Mouse (Mus musculus): ENCODE data around the gene Fry. TPM values are rescaled to one million over a fixed set of nuclear protein-coding genes. Genes with fewer than 3 reads are reported as not detected.

Fry gene
- polyA plus RNA-seq, 1 experiment from 2014 or later = 8.8 TPM

- Histone ChIP-seq H3K4me1 (ENCODE audit: control insufficient read depth, insufficient read depth, low read length) (no peaks in the 10 kb centered on the region), H3K4me2 (no peak overlapping the region), H3K27me3 (ENCODE audit: control insufficient read depth, insufficient read depth, low read length) (no peaks in the 10 kb centered on the region), H3K9me3 (ENCODE audit: control insufficient read depth, low read length) (no peaks in the 10 kb centered on the region), H3K36me3 (ENCODE audit: control insufficient read depth, insufficient read depth, low read length) (no peaks in the 10 kb centered on the region), H3K9ac (ENCODE audit: low read length) (no peak overlapping the region), H3K27ac (ENCODE audit: low read depth, low read length) (no peak overlapping the region), H3K4me3 (ENCODE audit: low read depth, low read length) (no peak overlapping the region)
- ATAC-seq (ENCODE audit: low FRiP score) (no peak), DNase-seq (ENCODE audit: low spot score, missing footprints) (no peak)
- 58% methylated on average over 1 of the region's 1 CpGs for WGBS
These were observed 333.7 kb downstream of the Fry start for GRCm38 (mm10) chr5:150452004-150452626.

GRCm38 (mm10) chr5:150452671-150453070 is 334.2 kb downstream of the Fry start:
- DNase-seq (ENCODE audit: low spot score, missing footprints) (no peak), ATAC-seq (ENCODE audit: low FRiP score) (no peak)
- H3K4me1 ChIP-seq (ENCODE audit: control insufficient read depth, insufficient read depth, low read length) = no peaks in the 10 kb centered on the region
- H3K9ac ChIP-seq (ENCODE audit: low read length) = no peak overlapping the region
- H3K9me3 ChIP-seq (ENCODE audit: control insufficient read depth, low read length) = no peaks in the 10 kb centered on the region
- H3K36me3 ChIP-seq (ENCODE audit: control insufficient read depth, insufficient read depth, low read length) = no peaks in the 10 kb centered on the region
- H3K4me2 ChIP-seq = no peak overlapping the region
- no peaks in the 10 kb centered on the region for H3K27me3 ChIP-seq (ENCODE audit: control insufficient read depth, insufficient read depth, low read length)
- H3K4me3 ChIP-seq (ENCODE audit: low read depth, low read length) = no peak overlapping the region
- no peak overlapping the region for H3K27ac ChIP-seq (ENCODE audit: low read depth, low read length)

- WGBS = 84% methylated on average over 4 of the region's 4 CpGs
- no peak for ATAC-seq (ENCODE audit: low FRiP score)
These were observed 335.0 kb downstream of the Fry start for GRCm38 (mm10) chr5:150453490-150453889.

GRCm38 (mm10) chr5:150457165-150457903 is 338.9 kb downstream of the Fry start:
- Histone ChIP-seq H3K9me3 (ENCODE audit: control insufficient read depth, low read length) (peaks cover 2% of the 10 kb centered on the region; the same call in 1 of the 2 replicates), H3K4me2 (no peak overlapping the region), H3K27me3 (ENCODE audit: control insufficient read depth, insufficient read depth, low read length) (no peaks in the 10 kb centered on the region), H3K9ac (ENCODE audit: low read length) (no peak overlapping the region), H3K4me3 (ENCODE audit: low read depth, low read length) (no peak overlapping the region), H3K36me3 (ENCODE audit: control insufficient read depth, insufficient read depth, low read length) (no peaks in the 10 kb centered on the region), H3K4me1 (ENCODE audit: control insufficient read depth, insufficient read depth, low read length) (no peaks in the 10 kb centered on the region), H3K27ac (ENCODE audit: low read depth, low read length) (no peak overlapping the region)
- ATAC-seq (ENCODE audit: low FRiP score) (no peak), DNase-seq (ENCODE audit: low spot score, missing footprints) (no peak)
- 91% methylated on average over 17 of the region's 17 CpGs for WGBS

More at GRCm38 (mm10) chr5:150453490-150453889, 335.0 kb downstream of the Fry start:
- Histone ChIP-seq H3K9ac (ENCODE audit: low read length) (no peak overlapping the region), H3K4me2 (no peak overlapping the region), H3K27me3 (ENCODE audit: control insufficient read depth, insufficient read depth, low read length) (no peaks in the 10 kb centered on the region), H3K9me3 (ENCODE audit: control insufficient read depth, low read length) (no peaks in the 10 kb centered on the region), H3K27ac (ENCODE audit: low read depth, low read length) (no peak overlapping the region), H3K4me3 (ENCODE audit: low read depth, low read length) (no peak overlapping the region), H3K36me3 (ENCODE audit: control insufficient read depth, insufficient read depth, low read length) (no peaks in the 10 kb centered on the region), H3K4me1 (ENCODE audit: control insufficient read depth, insufficient read depth, low read length) (no peaks in the 10 kb centered on the region)
- no peak for DNase-seq (ENCODE audit: low spot score, missing footprints)

- Histone ChIP-seq H3K9me3 (ENCODE audit: control insufficient read depth, low read length) (peaks cover 2% of the 10 kb centered on the region; the same call in 1 of the 2 replicates), H3K4me1 (ENCODE audit: control insufficient read depth, insufficient read depth, low read length) (no peaks in the 10 kb centered on the region), H3K9ac (ENCODE audit: low read length) (no peak overlapping the region), H3K27me3 (ENCODE audit: control insufficient read depth, insufficient read depth, low read length) (no peaks in the 10 kb centered on the region), H3K4me2 (no peak overlapping the region), H3K36me3 (ENCODE audit: control insufficient read depth, insufficient read depth, low read length) (no peaks in the 10 kb centered on the region), H3K27ac (ENCODE audit: low read depth, low read length) (no peak overlapping the region), H3K4me3 (ENCODE audit: low read depth, low read length) (no peak overlapping the region)
- WGBS = 82% methylated on average over 17 of the region's 17 CpGs
- no peak for DNase-seq (ENCODE audit: low spot score, missing footprints)
- ATAC-seq (ENCODE audit: low FRiP score) = no peak
These were observed 339.7 kb downstream of the Fry start for GRCm38 (mm10) chr5:150457904-150458739.

GRCm38 (mm10) chr5:150459801-150460200 is 341.4 kb downstream of the Fry start:
- Histone ChIP-seq H3K4me1 (ENCODE audit: control insufficient read depth, insufficient read depth, low read length) (no peaks in the 10 kb centered on the region), H3K36me3 (ENCODE audit: control insufficient read depth, insufficient read depth, low read length) (no peaks in the 10 kb centered on the region), H3K27ac (ENCODE audit: low read depth, low read length) (no peak overlapping the region), H3K4me3 (ENCODE audit: low read depth, low read length) (no peak overlapping the region), H3K27me3 (ENCODE audit: control insufficient read depth, insufficient read depth, low read length) (no peaks in the 10 kb centered on the region), H3K9me3 (ENCODE audit: control insufficient read depth, low read length) (peaks cover 2% of the 10 kb centered on the region; the same call in 1 of the 2 replicates), H3K9ac (ENCODE audit: low read length) (no peak overlapping the region), H3K4me2 (no peak overlapping the region)
- ATAC-seq (ENCODE audit: low FRiP score) (no peak), DNase-seq (ENCODE audit: low spot score, missing footprints) (no peak)
- WGBS = 79% methylated on average over 4 of the region's 4 CpGs

- Histone ChIP-seq H3K4me3 (ENCODE audit: low read depth, low read length) (no peak overlapping the region), H3K9me3 (ENCODE audit: control insufficient read depth, low read length) (peaks cover 1% of the 10 kb centered on the region; the same call in 1 of the 2 replicates), H3K4me2 (no peak overlapping the region), H3K9ac (ENCODE audit: low read length) (no peak overlapping the region), H3K4me1 (ENCODE audit: control insufficient read depth, insufficient read depth, low read length) (no peaks in the 10 kb centered on the region), H3K27ac (ENCODE audit: low read depth, low read length) (no peak overlapping the region), H3K36me3 (ENCODE audit: control insufficient read depth, insufficient read depth, low read length) (no peaks in the 10 kb centered on the region), H3K27me3 (ENCODE audit: control insufficient read depth, insufficient read depth, low read length) (no peaks in the 10 kb centered on the region)
- ATAC-seq (ENCODE audit: low FRiP score) (no peak), DNase-seq (ENCODE audit: low spot score, missing footprints) (no peak)
- 57% methylated on average over 3 of the region's 3 CpGs for WGBS
These were observed 346.3 kb downstream of the Fry start for GRCm38 (mm10) chr5:150464721-150465120.

- DNase-seq (ENCODE audit: low spot score, missing footprints) (no peak), ATAC-seq (ENCODE audit: low FRiP score) (no peak)
- Histone ChIP-seq H3K4me3 (ENCODE audit: low read depth, low read length) (no peak overlapping the region), H3K36me3 (ENCODE audit: control insufficient read depth, insufficient read depth, low read length) (no peaks in the 10 kb centered on the region), H3K4me1 (ENCODE audit: control insufficient read depth, insufficient read depth, low read length) (no peaks in the 10 kb centered on the region), H3K9me3 (ENCODE audit: control insufficient read depth, low read length) (no peaks in the 10 kb centered on the region), H3K27me3 (ENCODE audit: control insufficient read depth, insufficient read depth, low read length) (no peaks in the 10 kb centered on the region), H3K9ac (ENCODE audit: low read length) (no peak overlapping the region), H3K27ac (ENCODE audit: low read depth, low read length) (no peak overlapping the region), H3K4me2 (no peak overlapping the region)
- WGBS = 87% methylated on average over 6 of the region's 6 CpGs
These were observed 346.8 kb downstream of the Fry start for GRCm38 (mm10) chr5:150465218-150465617.

- no peak overlapping the region for H3K4me2 ChIP-seq
- WGBS = 86% methylated on average over 12 of the region's 12 CpGs
- no peak overlapping the region for H3K27ac ChIP-seq (ENCODE audit: low read depth, low read length)
- H3K4me1 ChIP-seq (ENCODE audit: control insufficient read depth, insufficient read depth, low read length) = no peaks in the 10 kb centered on the region
- H3K9ac ChIP-seq (ENCODE audit: low read length) = no peak overlapping the region
- DNase-seq (ENCODE audit: low spot score, missing footprints) (no peak), ATAC-seq (ENCODE audit: low FRiP score) (no peak)
- H3K36me3 ChIP-seq (ENCODE audit: control insufficient read depth, insufficient read depth, low read length) = no peaks in the 10 kb centered on the region
- H3K9me3 ChIP-seq (ENCODE audit: control insufficient read depth, low read length) = no peaks in the 10 kb centered on the region
- no peaks in the 10 kb centered on the region for H3K27me3 ChIP-seq (ENCODE audit: control insufficient read depth, insufficient read depth, low read length)
- H3K4me3 ChIP-seq (ENCODE audit: low read depth, low read length) = no peak overlapping the region
These were observed 347.7 kb downstream of the Fry start for GRCm38 (mm10) chr5:150466132-150466531.

Measured in midbrain, embryonic 11.5 days (tissue).